Mouse (Mus musculus) intestine, postnatal 0 days (tissue): Measurements from ENCODE around the gene Mrgbp. TPM values are rescaled to one million over a fixed set of nuclear protein-coding genes. Genes with fewer than 3 reads are reported as not detected.

ENCODE experiments used
- ATAC-seq: fragments of 200-750 bp; cut with Nextera tagmentation; 2 replicates; pipeline ENCODE4 v1.8.0; 2017; ENCODE audit warnings: mild to moderate bottlenecking, moderate TSS enrichment, moderate library complexity
- H3K27ac ChIP-seq: fragments of 300-500 bp; sonication (generic); 2 replicates; pipeline ENCODE4 v1.5.1; 2014; ENCODE audit warnings: mild to moderate bottlenecking, low read depth, low read length, moderate library complexity
- H3K27me3 ChIP-seq: fragments of 300-500 bp; sonication (generic); replicated peaks from 2 replicates; pipeline ENCODE4 v1.6.1; 2014; ENCODE audit warnings: low read length, mixed read lengths; ENCODE audit not compliant: control insufficient read depth, insufficient read depth
- H3K36me3 ChIP-seq: fragments of 300-500 bp; sonication (generic); 2 replicates; pipeline ENCODE4 v1.6.1; 2014; ENCODE audit warnings: mild to moderate bottlenecking, moderate library complexity; ENCODE audit not compliant: control insufficient read depth, insufficient read depth
- H3K4me1 ChIP-seq: fragments of 300-500 bp; sonication (generic); replicated peaks from 2 replicates; pipeline ENCODE4 v1.6.1; 2014; ENCODE audit warnings: antibody characterized with exemption, low read length, mixed read lengths; ENCODE audit not compliant: control insufficient read depth, insufficient read depth
- H3K4me2 ChIP-seq: fragments of 300-500 bp; sonication (generic); replicated peaks from 2 replicates; pipeline ENCODE4 v1.6.1; 2014; ENCODE audit warnings: low read depth, mild to moderate bottlenecking, moderate library complexity
- H3K4me3 ChIP-seq: fragments of 300-500 bp; sonication (generic); 2 replicates; pipeline ENCODE4 v1.5.1; 2014; ENCODE audit warnings: low read depth, low read length
- H3K9ac ChIP-seq: fragments of 300-500 bp; sonication (generic); 2 replicates; pipeline ENCODE4 v1.6.1; 2014; ENCODE audit warnings: mild to moderate bottlenecking, low read depth, low read length
- H3K9me3 ChIP-seq: fragments of 300-500 bp; sonication (generic); 2 replicates; pipeline ENCODE4 v1.6.1; 2016; ENCODE audit warnings: mixed run types; ENCODE audit not compliant: control insufficient read depth
- CTCF ChIP-seq: sonication (generic); IDR thresholded peaks from 2 replicates; pipeline ENCODE4 v1.5.1; 2016; ENCODE audit warnings: low read depth, mild to moderate bottlenecking, control low read depth, antibody characterized with exemption, moderate library complexity
- WGBS: fragments of 180-500 bp; shearing (Covaris S2); extraction: QIAGEN DNeasy Blood & Tissue Kit; methylation state at CpG from one replicate; pipeline ENCODE4 v1.1.7; 2014; 5-methylcytosine and 5-hydroxymethylcytosine counted together
- polyA plus RNA-seq: library from polyadenylated mRNA; unstranded; fragments of >200 nt; fragmentation: Nextera tagmentation; extraction: Ambion mirVana; gene quantifications from 2 replicates; pipeline ENCODE4 v1.2.1, GENCODE M21; 2015

Gene Mrgbp
- polyA plus RNA-seq, 1 experiment from 2014 or later, result 10.8 TPM

DNA sequence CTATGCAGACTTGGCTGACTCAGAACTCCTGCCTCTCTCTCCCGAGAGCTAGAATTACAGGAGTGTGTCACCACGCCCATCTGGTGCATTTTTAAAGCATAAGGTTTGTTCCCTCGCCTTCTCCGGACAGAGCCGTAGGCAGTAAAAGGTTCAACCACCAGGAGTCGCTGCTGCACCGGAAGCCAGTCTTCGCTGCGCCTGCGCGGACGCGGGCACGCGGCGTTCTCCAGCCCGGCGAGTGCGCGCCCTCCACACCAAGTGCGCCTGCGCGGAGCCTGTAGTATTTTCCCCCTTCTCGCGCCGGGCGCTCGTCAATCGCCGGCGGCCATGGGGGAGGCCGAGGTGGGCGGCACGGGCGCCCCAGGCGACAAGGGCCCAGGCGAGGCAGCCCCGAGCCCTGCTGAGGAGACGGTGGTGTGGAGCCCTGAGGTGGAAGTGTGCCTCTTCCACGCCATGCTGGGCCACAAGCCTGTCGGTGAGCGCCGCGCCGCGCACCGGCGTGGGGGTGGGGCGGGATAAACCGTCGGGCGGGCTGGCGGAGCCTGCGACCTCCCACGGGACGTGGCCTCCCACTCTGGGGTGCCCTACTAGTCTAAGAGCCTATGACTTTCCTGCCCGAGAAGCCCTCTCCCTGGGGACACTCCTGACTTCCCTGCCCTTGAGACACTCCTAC lies 1.5 kb downstream of the Mrgbp start:
- peak; percentile 87 for ATAC-seq
- peak overlapping the region; percentile 21; the same call in 1 of the 2 replicates for H3K27ac ChIP-seq
- H3K36me3 ChIP-seq, result peaks cover 10% of the 10 kb centered on the region
- H3K9me3 ChIP-seq, result no peaks in the 10 kb centered on the region
- H3K27me3 ChIP-seq, result peaks cover 12% of the 10 kb centered on the region
- peak overlapping the region; percentile 85 for H3K9ac ChIP-seq
- H3K4me3 ChIP-seq, result peak overlapping the region; percentile 83
- H3K4me2 ChIP-seq, result peak overlapping the region; percentile 98
- peak; percentile 99 for TF ChIP-seq CTCF
- 0 out of 2 replicates have a peak, but pooled peaks cover 3% of the 10 kb centered on the region for H3K4me1 ChIP-seq
- 1% methylated on average over 46 of the region's 57 CpGs for whole genome bisulfite sequencing

DNA sequence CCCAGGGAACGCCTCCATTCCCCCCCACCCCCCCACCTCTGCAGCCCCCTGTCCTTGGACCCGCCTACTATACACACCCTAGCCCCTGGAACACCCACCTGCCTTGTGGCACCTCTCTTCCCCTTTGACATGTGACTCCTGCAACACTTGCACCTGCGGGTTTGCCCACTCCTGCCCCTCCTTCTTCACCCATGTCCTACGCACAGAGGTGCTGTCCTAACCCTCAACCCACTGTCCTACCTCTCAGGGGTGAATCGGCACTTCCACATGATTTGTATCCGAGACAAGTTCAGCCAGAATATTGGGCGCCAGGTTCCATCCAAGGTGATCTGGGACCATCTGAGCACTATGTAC lies 2.0 kb downstream of the Mrgbp start:
- ATAC-seq, result no peak

DNA sequence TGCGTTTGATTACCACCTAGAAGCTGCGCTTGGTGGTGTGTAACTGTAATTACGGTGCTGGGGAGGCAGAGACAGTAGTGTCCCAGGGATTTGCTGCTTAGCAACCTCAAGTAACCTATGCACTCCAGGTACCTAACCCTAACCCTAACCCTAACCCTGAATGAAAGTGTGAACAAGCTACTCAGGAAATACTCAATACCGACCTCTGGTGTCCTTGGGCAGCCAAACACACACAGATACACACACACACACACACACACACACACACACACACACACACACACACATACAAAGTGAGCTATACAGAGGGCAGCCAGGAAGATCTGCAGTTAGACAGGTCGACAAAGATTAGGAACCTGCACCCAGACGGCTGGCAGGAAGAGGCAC lies 7.6 kb downstream of the Mrgbp start:
- ATAC-seq, result peak; percentile 20
- Histone ChIP-seq H3K27ac (peak overlapping the region; percentile 92), H3K36me3 (peaks cover 40% of the 10 kb centered on the region), H3K9ac (peak overlapping the region; percentile 92), H3K9me3 (no peaks in the 10 kb centered on the region), H3K4me3 (peak overlapping the region; percentile 97), H3K4me2 (peak overlapping the region; percentile 91), H3K27me3 (no peaks in the 10 kb centered on the region), H3K4me1 (no peaks in the 10 kb centered on the region)
- peak; percentile 55 for TF ChIP-seq CTCF
- 49% methylated on average over 6 of the region's 6 CpGs for WGBS

More for the DNA sequence above, 2.0 kb downstream of the Mrgbp start:
- Histone ChIP-seq H3K27ac (no peak overlapping the region), H3K4me2 (peak overlapping the region; percentile 98), H3K36me3 (peaks cover 10% of the 10 kb centered on the region), H3K9ac (peak overlapping the region; percentile 85), H3K27me3 (peaks cover 8% of the 10 kb centered on the region), H3K4me1 (0 out of 2 replicates have a peak, but pooled peaks cover 3% of the 10 kb centered on the region), H3K4me3 (peak overlapping the region; percentile 83), H3K9me3 (no peaks in the 10 kb centered on the region)
- no peak for TF ChIP-seq CTCF
- WGBS, result 15% methylated on average over 7 of the region's 7 CpGs

DNA sequence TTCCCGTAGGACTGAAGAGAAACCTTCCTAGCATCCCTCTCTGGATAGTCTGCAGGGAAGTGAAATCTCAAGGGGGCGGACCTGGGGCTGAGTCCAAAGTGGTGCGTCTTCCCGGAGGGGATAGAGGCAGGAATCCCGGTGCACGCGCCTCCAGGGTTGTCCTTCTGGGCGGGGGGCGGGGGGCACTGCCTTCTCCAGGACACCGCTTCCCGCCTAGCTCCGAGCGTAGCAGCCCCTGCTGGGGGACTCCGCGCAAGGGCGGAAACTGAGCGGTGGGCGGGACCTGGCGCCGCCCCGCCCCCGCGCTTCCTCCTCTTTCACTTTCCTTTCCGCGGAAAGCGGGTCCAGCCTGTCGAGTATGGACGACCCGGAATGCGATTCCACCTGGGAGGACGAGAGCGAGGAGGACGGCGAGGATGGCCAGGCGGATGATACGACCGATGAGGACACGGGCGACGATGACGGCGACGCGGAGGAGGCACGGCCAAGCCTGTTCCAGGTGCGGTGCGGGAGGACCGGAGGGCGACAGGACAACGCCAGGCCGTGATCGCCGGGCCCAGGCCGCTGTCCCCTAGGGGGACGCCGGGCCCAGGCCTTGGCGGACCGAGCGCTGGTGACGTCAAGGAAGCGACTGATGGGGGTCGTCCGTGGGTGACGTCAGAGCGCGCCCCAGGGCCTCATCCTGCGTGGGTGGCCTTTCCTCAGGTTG lies 8.2 kb downstream of the Mrgbp start, which contains the start of gene Ogfr:
Gene Ogfr, plus strand, starts transcription at position 123 of the 709 bp plus-strand sequence.
- under 1% methylated on average over 60 of the region's 67 CpGs for WGBS

DNA sequence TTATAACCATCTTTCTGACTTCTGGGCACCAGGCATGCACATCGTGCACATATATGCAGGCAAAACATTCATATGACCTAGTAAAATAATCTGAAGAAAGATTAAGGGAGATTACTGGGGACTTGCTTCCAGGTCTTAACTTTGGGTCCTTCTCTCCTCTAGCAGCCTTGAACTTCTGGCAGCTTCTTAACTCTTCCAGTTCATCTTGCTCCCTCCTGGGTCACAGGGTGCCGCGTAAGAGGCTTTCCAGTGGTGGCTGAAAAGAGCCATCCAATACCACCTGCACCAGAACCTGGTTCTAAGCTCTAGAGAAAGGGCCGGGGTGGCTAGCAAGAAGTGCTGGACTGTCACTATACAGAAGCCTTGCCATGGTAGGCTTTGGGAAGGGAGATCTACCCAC lies 16.4 kb downstream of the Mrgbp start, which contains the start of gene Col9a3:
Gene Col9a3, plus strand, starts transcription at position 301 of the 400 bp plus-strand sequence.
- 47% methylated on average over 4 of the region's 4 CpGs for WGBS
- peak within 1 kb of the TSS; percentile 21; the same call in 1 of the 2 replicates for H3K4me2 ChIP-seq
- TF ChIP-seq CTCF, result no peak
- H3K27ac ChIP-seq, result no peak within 1 kb of the TSS
- H3K27me3 ChIP-seq, result peaks cover 19% of the 10 kb centered on the region
- H3K9me3 ChIP-seq, result no peaks in the 10 kb centered on the region
- no peak within 1 kb of the TSS for H3K9ac ChIP-seq
- no peaks in the 10 kb centered on the region for H3K4me1 ChIP-seq
- no peak for ATAC-seq
- no peak within 1 kb of the TSS for H3K4me3 ChIP-seq
- peaks cover 33% of the 10 kb centered on the region for H3K36me3 ChIP-seq

More for the DNA sequence above, 8.2 kb downstream of the Mrgbp start, which contains the start of gene Ogfr:
- peak within 1 kb of the TSS; percentile 97 for H3K4me3 ChIP-seq
- H3K36me3 ChIP-seq, result peaks cover 46% of the 10 kb centered on the region
- peak within 1 kb of the TSS; percentile 92 for H3K9ac ChIP-seq
- peak; percentile 90 for ATAC-seq
- H3K27me3 ChIP-seq, result no peaks in the 10 kb centered on the region
- H3K4me1 ChIP-seq, result no peaks in the 10 kb centered on the region
- no peaks in the 10 kb centered on the region for H3K9me3 ChIP-seq
- H3K27ac ChIP-seq, result peak within 1 kb of the TSS; percentile 92
- H3K4me2 ChIP-seq, result peak within 1 kb of the TSS; percentile 91
- TF ChIP-seq CTCF, result peak; percentile 37

DNA sequence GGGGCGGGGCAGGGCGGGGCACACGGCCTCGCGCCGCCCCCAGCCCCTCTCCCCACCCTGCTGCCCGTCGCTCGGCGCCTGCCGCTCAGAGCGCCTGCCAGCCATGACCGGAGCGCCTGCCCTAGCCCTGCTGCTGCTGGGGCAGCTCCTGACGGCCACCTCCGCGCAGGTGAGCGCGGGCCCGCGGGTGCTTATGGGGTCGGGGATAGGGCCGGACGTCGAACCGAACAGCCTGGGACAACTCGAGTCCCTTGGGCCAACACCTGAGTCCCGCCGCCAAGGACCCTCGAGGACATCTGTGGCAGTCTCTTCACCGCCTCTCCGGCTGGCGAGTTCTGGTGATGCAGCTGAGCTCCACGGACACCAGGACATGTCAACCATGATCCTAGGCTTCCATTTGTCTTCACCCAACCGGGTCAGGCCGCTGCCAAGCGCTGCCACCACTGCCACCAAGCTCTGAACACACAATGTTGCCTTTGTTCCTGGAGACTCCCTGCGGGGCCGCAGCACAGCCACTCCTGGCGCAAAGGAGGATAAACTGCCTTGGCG lies 17.1 kb downstream of the Mrgbp start:
- H3K9ac ChIP-seq, result no peak overlapping the region
- H3K36me3 ChIP-seq, result peaks cover 26% of the 10 kb centered on the region
- no peaks in the 10 kb centered on the region for H3K4me1 ChIP-seq
- no peak overlapping the region for H3K4me3 ChIP-seq
- 5% methylated on average over 41 of the region's 41 CpGs for WGBS
- peak overlapping the region; percentile 21; the same call in 1 of the 2 replicates for H3K4me2 ChIP-seq
- no peak for TF ChIP-seq CTCF
- ATAC-seq, result no peak
- peaks cover 19% of the 10 kb centered on the region for H3K27me3 ChIP-seq
- no peaks in the 10 kb centered on the region for H3K9me3 ChIP-seq
- H3K27ac ChIP-seq, result no peak overlapping the region
